Mouse (Mus musculus): ENCODE measurements around the gene Slc45a3. TPM values are rescaled to one million over a fixed set of nuclear protein-coding genes. Genes with fewer than 3 reads are reported as not detected.
A peak's percentile ranks its signal among the peaks of the same experiment; 100 is the strongest.

Slc45a3 gene
- total RNA-seq, 1 experiment from 2014 or later: not detected

DNA sequence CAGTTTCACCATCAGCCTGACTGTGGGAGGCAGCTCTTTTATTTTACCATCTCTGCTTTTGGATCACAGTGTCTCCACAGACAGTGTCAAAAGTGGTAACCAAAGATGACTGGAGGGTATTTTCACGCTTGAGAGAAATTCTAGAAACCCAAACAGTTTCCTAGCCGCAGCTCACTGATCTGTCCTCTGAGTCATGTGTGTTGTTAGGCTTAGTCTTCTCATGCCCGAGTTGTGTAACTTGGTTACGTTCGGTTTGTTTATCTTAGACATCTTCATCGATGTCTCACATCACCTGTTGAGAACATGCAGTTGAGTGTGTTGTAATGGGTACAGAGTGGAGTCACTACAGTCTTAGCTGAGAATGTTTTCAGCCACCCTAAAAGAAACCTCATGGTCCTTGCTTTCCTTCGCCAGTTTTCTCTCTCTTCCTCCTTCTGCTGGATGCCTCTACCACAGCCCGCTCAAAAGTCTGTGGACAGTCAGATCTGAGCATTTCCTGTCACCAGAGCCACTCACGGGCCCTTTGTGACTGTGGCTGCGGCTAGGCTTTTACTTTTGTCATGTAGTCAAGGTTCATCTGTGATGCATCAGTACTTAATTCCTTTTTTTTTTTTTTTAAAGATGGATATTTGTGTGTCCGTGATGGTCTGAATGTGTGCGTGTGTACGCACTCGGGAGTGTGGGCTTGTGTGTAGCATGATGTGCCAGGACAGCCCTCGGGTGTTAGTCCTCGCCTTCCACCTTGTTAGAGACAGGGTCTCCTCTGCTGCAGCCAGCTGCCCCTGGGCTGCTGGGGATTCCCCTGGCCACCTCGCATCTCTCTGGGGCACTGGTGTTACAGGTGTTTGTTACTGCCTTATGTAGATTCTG lies 48.1 kb downstream of the Slc45a3 start:
- ATAC-seq (replicated peaks; ENCODE audit: insufficient number of reproducible peaks, low FRiP score, low TSS enrichment, poor library complexity, severe bottlenecking): 0 out of 2 replicates have a peak, but pooled peaks have one; percentile 8

DNA sequence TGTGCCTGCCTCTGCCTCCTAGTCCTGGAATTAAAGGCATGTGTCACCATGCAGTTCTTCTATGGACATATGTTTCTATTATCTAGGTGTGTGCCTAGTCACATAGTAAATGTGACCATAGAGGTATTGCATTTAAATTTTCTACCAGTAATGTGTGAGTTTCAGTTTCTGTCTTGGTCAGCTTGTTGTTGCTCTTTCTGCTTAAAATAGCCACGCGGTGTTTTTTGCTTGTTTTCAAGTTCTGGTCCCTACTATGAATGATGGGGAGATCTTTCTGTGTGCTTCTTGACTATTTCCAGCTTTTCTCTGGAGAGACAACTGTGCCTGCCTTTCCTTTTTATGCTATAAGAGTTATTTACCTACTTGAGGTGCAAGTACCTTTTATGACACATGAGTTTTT lies 49.0 kb downstream of the Slc45a3 start:
- ATAC-seq (replicated peaks; ENCODE audit: insufficient number of reproducible peaks, low FRiP score, low TSS enrichment, poor library complexity, severe bottlenecking): no peak

DNA sequence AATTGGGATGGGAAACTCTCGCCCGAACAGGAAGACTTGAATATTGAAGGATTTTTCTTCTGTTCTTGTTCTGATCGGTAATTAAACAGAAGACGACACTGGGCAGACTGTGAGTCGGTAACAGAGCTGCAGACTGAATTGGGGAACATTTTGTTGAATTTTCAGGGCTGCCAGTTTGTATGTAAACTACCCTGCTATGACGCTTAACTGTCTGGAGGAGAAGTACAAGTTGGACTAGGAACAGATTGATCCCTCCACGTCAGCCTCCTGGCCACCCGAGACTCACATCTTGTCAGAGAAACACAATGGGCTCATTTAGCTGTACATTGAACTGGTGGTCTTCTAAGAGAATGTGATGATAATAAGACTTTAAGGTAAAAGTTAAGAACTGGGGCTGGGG lies 50.1 kb downstream of the Slc45a3 start:
- ATAC-seq (replicated peaks; ENCODE audit: insufficient number of reproducible peaks, low FRiP score, low TSS enrichment, poor library complexity, severe bottlenecking): no peak

DNA sequence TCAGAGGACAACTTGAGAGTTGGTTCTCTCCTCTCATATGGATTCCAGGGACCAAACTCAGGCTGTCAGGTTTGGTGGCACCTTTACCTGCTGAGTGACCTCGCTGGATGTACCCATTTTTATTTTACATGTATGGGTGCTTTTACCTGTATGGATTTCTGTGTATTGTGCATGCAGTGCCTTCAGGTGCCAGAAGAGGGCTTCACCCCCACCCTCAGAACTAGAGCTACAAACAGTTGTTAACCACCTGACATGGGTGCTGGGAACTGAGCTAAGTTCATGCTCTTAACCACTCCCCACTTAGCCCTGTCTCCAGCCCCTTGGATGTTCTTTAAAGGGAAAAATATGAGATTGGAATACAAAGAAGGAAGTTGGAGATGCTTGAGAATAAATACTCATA lies 52.0 kb downstream of the Slc45a3 start:
- no peak for ATAC-seq (replicated peaks; ENCODE audit: insufficient number of reproducible peaks, low FRiP score, low TSS enrichment, poor library complexity, severe bottlenecking)

GRCm38 (mm10) chr1:132016691-132017090 lies 53.9 kb downstream of the Slc45a3 start:
- ATAC-seq (replicated peaks; ENCODE audit: insufficient number of reproducible peaks, low FRiP score, low TSS enrichment, poor library complexity, severe bottlenecking): no peak

- ATAC-seq (replicated peaks; ENCODE audit: insufficient number of reproducible peaks, low FRiP score, low TSS enrichment, poor library complexity, severe bottlenecking): no peak
Observed at GRCm38 (mm10) chr1:132019876-132020275, 57.1 kb downstream of the Slc45a3 start.

DNA sequence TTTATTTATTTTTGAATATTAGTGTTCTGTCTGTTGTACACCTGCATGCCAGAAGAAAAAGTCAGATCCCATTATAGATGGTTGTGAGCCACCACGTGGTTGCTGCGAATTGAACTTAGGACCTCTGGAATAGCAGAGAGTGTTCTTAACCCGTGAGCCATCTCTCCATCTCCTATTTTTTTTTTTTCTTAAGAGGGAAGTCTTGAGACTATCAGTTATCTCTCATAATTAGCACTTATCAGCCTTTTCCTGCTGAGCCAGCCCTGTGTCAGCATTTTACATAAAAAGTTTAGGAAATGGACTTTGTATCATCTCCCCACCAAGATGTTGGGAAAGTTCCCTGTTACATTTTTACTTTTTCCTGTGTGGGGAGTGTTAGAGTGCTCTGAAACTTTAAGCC lies 59.3 kb downstream of the Slc45a3 start:
- no peak for ATAC-seq (replicated peaks; ENCODE audit: insufficient number of reproducible peaks, low FRiP score, low TSS enrichment, poor library complexity, severe bottlenecking)

DNA sequence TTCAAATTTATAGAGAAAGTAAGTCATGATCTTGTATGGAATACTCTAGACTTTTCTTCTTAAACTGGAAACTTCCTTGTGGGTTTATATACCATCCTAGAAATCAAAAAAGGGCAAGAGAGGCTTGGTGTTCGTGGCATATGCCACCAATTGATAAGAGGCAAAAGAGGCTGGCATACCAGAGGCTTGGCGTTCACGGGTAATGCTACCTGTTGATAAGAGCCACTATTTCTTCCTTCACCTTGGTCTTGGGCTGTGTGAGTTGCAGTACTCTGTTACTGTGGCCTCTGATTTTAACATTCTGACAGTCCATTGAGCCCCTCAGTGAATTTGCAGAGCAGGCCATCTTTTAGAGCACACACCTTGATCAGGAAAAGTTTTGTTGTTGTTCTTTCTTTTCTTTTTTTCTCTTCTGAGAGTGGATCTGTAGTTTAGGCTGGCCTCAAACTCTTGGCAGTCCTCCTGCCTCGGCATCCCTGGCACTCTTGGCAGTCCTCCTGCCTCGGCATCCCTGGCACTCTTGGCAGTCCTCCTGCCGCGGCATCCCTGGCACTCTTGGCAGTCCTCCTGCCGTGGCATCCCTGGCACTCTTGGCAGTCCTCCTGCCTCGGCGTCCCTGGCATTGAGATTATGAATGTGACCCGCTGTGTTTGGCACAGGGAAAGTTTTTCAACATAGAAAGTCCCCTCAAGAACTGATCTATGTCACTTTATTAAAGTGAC lies 64.3 kb downstream of the Slc45a3 start:
- ATAC-seq (replicated peaks; ENCODE audit: insufficient number of reproducible peaks, low FRiP score, low TSS enrichment, poor library complexity, severe bottlenecking): no peak

GRCm38 (mm10) chr1:132027978-132028377 lies 65.2 kb downstream of the Slc45a3 start:
- no peak for ATAC-seq (replicated peaks; ENCODE audit: insufficient number of reproducible peaks, low FRiP score, low TSS enrichment, poor library complexity, severe bottlenecking)

- no peak for ATAC-seq (replicated peaks; ENCODE audit: insufficient number of reproducible peaks, low FRiP score, low TSS enrichment, poor library complexity, severe bottlenecking)
Observed at GRCm38 (mm10) chr1:132028413-132028812, 65.6 kb downstream of the Slc45a3 start.

- no peak for ATAC-seq (replicated peaks; ENCODE audit: insufficient number of reproducible peaks, low FRiP score, low TSS enrichment, poor library complexity, severe bottlenecking)
Observed at GRCm38 (mm10) chr1:132030574-132030973, 67.8 kb downstream of the Slc45a3 start.

- ATAC-seq (replicated peaks; ENCODE audit: insufficient number of reproducible peaks, low FRiP score, low TSS enrichment, poor library complexity, severe bottlenecking): no peak
Observed at GRCm38 (mm10) chr1:132032172-132032571, 69.4 kb downstream of the Slc45a3 start.

Other genes starting within 250 kb of the Slc45a3 start
- gene Slc26a9, start 218.9 kb upstream of the Slc45a3 start, total RNA-seq (2017): not detected in 3 replicates
- not detected in 3 replicates for gene Pm20d1, start 165.6 kb upstream of the Slc45a3 start, total RNA-seq (2017)
- gene Slc41a1, start 135.5 kb upstream of the Slc45a3 start, total RNA-seq (2017): 8.2 to 13.5 TPM (median 11.8 TPM) in 3 replicates
- 58.1 to 84.6 TPM (median 62.1 TPM) in 3 replicates for gene Rab29, start 95.7 kb upstream of the Slc45a3 start, total RNA-seq (2017)
- gene Nucks1, start 52.4 kb upstream of the Slc45a3 start, total RNA-seq (2017): 79.3 to 93.1 TPM (median 86.9 TPM) in 3 replicates
- 94.2 to 198 TPM (median 109 TPM) in 3 replicates for gene Elk4, start 44.6 kb downstream of the Slc45a3 start, total RNA-seq (2017)
- 4.2 to 7.2 TPM (median 5.1 TPM) in 3 replicates for gene Mfsd4a, start 105.1 kb downstream of the Slc45a3 start, total RNA-seq (2017)
- 0.43 to 2.9 TPM in 2 of 3 replicates, not detected in the other for gene Cdk18, start 176.7 kb downstream of the Slc45a3 start, total RNA-seq (2017)
- 1.8 TPM in 1 of 3 replicates, not detected in the others for gene Lemd1, start 228.5 kb downstream of the Slc45a3 start, total RNA-seq (2017)
- gene AC124108.1, start 228.5 kb downstream of the Slc45a3 start, total RNA-seq (2017): not detected in 3 replicates